ENCODE assay signal across 19 mouse cellular contexts in the genomic region with DNA sequence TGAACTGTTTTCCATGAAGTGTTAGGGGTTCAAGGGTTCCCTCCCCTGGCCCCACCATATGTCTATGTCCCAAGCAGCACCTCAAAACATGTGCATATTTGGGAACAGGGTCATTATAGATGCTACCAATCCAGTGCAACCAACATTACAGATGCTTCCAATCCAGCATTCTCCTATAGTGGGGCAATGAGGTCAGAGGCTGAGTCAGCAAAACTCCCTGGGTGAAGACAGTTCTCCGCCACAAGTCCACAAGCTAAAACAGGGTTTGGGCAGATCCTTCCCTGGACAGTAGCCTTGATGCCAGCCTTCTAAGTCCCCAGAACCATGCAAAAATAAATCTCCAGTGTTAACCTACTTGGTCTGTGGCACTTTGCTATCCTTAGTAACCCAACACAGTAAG.
"Had no signal": no experiment of that assay in that cellular context is flagged by ENCODE, and none has a peak within 500 bp of the region (broad histone marks: within the 10 kb centered on the region; RNA-seq: fewer than 3 reads in every experiment).

No protein-coding gene starts in this region.

- H3K36me3 ChIP-seq: lung, embryonic 15.5 days; midbrain, embryonic 12.5 days; neural tube, embryonic 13.5 days; neural tube, embryonic 15.5 days had no signal

- H3K9ac ChIP-seq: lung, embryonic 15.5 days; midbrain, embryonic 12.5 days; neural tube, embryonic 13.5 days; neural tube, embryonic 15.5 days had no signal

- H3K27ac ChIP-seq: lung, embryonic 15.5 days; macrophage; midbrain, embryonic 12.5 days; neural tube, embryonic 13.5 days; neural tube, embryonic 15.5 days had no signal

- DNase-seq: lung, adult 2 months; lung, postnatal 14 days; lung, postnatal 36 days; midbrain, embryonic 14.5 days; retina, postnatal 1 day; right cerebral cortex, adult 18-20 months; right cerebral cortex, postnatal 25 days; right cerebral cortex, postnatal 4 days; spleen, adult 18-20 months; thymus, adult 18-20 months; thymus, postnatal 14 days; thymus, postnatal 36 days had no signal

- H3K27me3 ChIP-seq: lung, embryonic 15.5 days; midbrain, embryonic 12.5 days; neural tube, embryonic 13.5 days; neural tube, embryonic 15.5 days had no signal

- H3K4me3 ChIP-seq: lung, embryonic 15.5 days; megakaryocyte, embryonic 14.5 days; midbrain, embryonic 12.5 days; myocyte; neural tube, embryonic 13.5 days; neural tube, embryonic 15.5 days had no signal

- H3K9me3 ChIP-seq: lung, embryonic 15.5 days; megakaryocyte, embryonic 14.5 days; midbrain, embryonic 12.5 days; neural tube, embryonic 13.5 days; neural tube, embryonic 15.5 days had no signal

- H3K4me2 ChIP-seq: lung, embryonic 15.5 days; midbrain, embryonic 12.5 days; neural tube, embryonic 13.5 days; neural tube, embryonic 15.5 days had no signal
